Mouse (Mus musculus): ENCODE results near the gene Gas8.

- TF ChIP-seq CTCF (IDR thresholded peaks at IDR 0.05; ENCODE audit: insufficient read depth, low read depth, low read length) = no peak
- no peak for TF ChIP-seq POLR2A (IDR thresholded peaks at IDR 0.05; ENCODE audit: insufficient read depth, low read depth, low read length)
Observed at GRCm38 (mm10) chr8:123514781-123515539, 3.7 kb upstream of the Gas8 start, which contains the start of gene Dbndd1.

Data from olfactory bulb, adult 2 months (tissue).